Mouse (Mus musculus) intestine, embryonic 14.5 days (tissue): Measurements from ENCODE around the gene Bmp7. TPM values are rescaled to one million over a fixed set of nuclear protein-coding genes. Genes with fewer than 3 reads are reported as not detected.

Source experiments
- ATAC-seq: fragments of 200-750 bp; cut with Nextera tagmentation; replicated peaks from 2 replicates; pipeline ENCODE4 v1.8.0; 2017; ENCODE audit warnings: low read depth, moderate number of reproducible peaks, moderate TSS enrichment, moderate library complexity; ENCODE audit not compliant: low FRiP score, low TSS enrichment
- DNase-seq: peaks from one replicate; pipeline ENCODE4 v3.0.0-alpha.2; 2018; ENCODE audit warnings: low spot score
- H3K27ac ChIP-seq: fragments of 300-500 bp; sonication (generic); 2 replicates; pipeline ENCODE4 v1.5.1; 2014; ENCODE audit warnings: low read depth, mild to moderate bottlenecking, control low read depth
- H3K27me3 ChIP-seq: fragments of 300-500 bp; sonication (generic); replicated peaks from 2 replicates; pipeline ENCODE4 v1.6.1; 2014; ENCODE audit warnings: low read length, control low read depth; ENCODE audit not compliant: control insufficient read depth, insufficient read depth
- H3K36me3 ChIP-seq: fragments of 300-500 bp; sonication (generic); 2 replicates; pipeline ENCODE4 v1.6.1; 2014; ENCODE audit warnings: low read length, control low read depth; ENCODE audit not compliant: control insufficient read depth, insufficient read depth
- H3K4me1 ChIP-seq: fragments of 300-500 bp; sonication (generic); replicated peaks from 2 replicates; pipeline ENCODE4 v1.6.1; 2014; ENCODE audit warnings: low read length, control low read depth, mixed read lengths; ENCODE audit not compliant: control insufficient read depth, insufficient read depth
- H3K4me2 ChIP-seq: fragments of 300-500 bp; sonication (generic); 2 replicates; pipeline ENCODE4 v1.6.1; 2014; ENCODE audit warnings: low read length
- H3K4me3 ChIP-seq: fragments of 300-500 bp; sonication (generic); 2 replicates; pipeline ENCODE4 v1.5.1; 2014; ENCODE audit warnings: low read depth, low read length, control low read depth, mixed read lengths
- H3K9ac ChIP-seq: fragments of 300-500 bp; sonication (generic); 2 replicates; pipeline ENCODE4 v1.6.1; 2014; ENCODE audit warnings: mild to moderate bottlenecking, low read length
- H3K9me3 ChIP-seq: fragments of 300-500 bp; sonication (generic); 2 replicates; pipeline ENCODE4 v1.6.1; 2016; ENCODE audit warnings: low read length, control low read depth; ENCODE audit not compliant: control insufficient read depth
- WGBS: fragments of 180-500 bp; shearing (Covaris S2); extraction: QIAGEN DNeasy Blood & Tissue Kit; methylation state at CpG from one replicate; pipeline ENCODE4 v1.1.7; 2014; 5-methylcytosine and 5-hydroxymethylcytosine counted together
- polyA plus RNA-seq: library from polyadenylated mRNA; unstranded; fragments of >200 nt; fragmentation: Nextera tagmentation; extraction: Ambion mirVana; gene quantifications from 2 replicates; pipeline ENCODE4 v1.2.1, GENCODE M21; 2014

Bmp7 gene
- polyA plus RNA-seq, 1 experiment from 2014 or later: 20.8 TPM

DNA sequence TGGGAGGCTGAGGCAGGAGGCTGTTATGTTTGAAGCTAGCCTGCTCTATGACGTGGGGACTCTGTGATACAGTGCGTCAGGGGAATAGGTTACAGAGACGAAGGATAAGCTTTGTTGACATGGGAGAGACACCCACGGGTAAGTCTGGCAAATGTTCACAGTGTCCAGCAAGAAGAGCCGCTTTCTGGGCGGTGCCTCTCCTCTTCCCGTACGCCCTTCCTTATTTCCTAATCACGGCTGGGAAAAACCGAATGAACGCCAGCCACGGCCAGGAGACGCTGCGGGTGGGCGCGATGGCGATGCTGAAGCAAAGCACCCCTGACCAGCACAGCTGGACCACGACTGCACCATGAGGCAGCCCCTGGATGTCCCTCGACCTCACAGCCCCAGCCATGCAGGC is 77.7 kb downstream of the Bmp7 start:
- Histone ChIP-seq H3K27ac (no peak overlapping the region), H3K36me3 (no peaks in the 10 kb centered on the region), H3K9me3 (no peaks in the 10 kb centered on the region), H3K4me1 (peaks cover 13% of the 10 kb centered on the region; the same call in 1 of the 2 replicates), H3K27me3 (no peaks in the 10 kb centered on the region), H3K4me2 (peak overlapping the region; percentile 52; the same call in 1 of the 2 replicates), H3K9ac (no peak overlapping the region), H3K4me3 (no peak overlapping the region)
- WGBS: 60% methylated on average over 19 of the region's 19 CpGs
- ATAC-seq: no peak
- DNase-seq: no peak

DNA sequence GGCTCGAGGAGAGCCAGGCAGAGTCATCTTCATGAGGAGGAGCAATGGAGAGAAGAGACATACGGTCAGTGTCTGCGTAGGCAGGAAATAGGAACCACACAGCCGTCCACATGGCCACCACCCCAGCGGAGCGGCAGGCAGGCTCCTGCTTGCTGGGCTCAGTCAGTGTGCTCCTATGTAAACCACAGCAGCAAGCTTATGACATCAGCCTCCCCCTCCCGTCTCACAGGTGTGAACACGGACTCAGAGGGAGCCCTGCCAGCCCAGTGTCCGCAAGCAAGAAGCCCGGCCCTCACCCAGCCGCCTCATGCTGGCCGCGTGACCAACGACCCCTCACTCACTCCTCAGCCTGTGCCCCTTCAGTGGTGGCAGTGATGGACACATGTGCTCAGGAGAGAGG is 78.5 kb downstream of the Bmp7 start:
- DNase-seq (no peak), ATAC-seq (no peak)
- no peaks in the 10 kb centered on the region for H3K9me3 ChIP-seq
- H3K4me3 ChIP-seq: no peak overlapping the region
- H3K27ac ChIP-seq: no peak overlapping the region
- H3K4me2 ChIP-seq: no peak overlapping the region
- no peak overlapping the region for H3K9ac ChIP-seq
- no peaks in the 10 kb centered on the region for H3K27me3 ChIP-seq
- H3K36me3 ChIP-seq: no peaks in the 10 kb centered on the region
- peaks cover 6% of the 10 kb centered on the region; the same call in 1 of the 2 replicates for H3K4me1 ChIP-seq
- WGBS: 50% methylated on average over 14 of the region's 14 CpGs

DNA sequence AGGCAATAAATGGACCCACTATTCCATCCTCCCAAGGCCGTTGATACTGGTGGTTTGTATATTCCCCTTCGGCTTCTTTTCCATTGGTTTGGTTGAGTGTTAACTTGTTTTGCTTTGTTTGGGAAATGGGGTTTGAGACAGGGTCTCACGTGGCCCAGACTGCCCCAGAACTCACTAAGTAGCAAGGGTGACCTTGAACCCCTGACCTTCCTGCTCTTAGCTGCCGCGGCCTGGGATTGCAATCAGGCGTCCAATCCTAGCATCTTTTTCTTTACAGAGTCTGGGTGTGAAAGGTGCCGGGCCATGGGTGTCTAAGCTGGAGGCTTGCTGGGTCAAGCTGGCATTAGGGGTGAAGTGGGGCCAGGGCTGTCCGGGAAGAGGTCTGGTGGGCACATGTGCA is 79.5 kb downstream of the Bmp7 start:
- Histone ChIP-seq H3K27me3 (no peaks in the 10 kb centered on the region), H3K9me3 (no peaks in the 10 kb centered on the region), H3K27ac (no peak overlapping the region), H3K9ac (no peak overlapping the region), H3K36me3 (no peaks in the 10 kb centered on the region), H3K4me2 (no peak overlapping the region), H3K4me3 (no peak overlapping the region), H3K4me1 (peaks cover 8% of the 10 kb centered on the region; the same call in 1 of the 2 replicates)
- ATAC-seq (no peak), DNase-seq (no peak)
- 83% methylated on average over 8 of the region's 8 CpGs for WGBS

DNA sequence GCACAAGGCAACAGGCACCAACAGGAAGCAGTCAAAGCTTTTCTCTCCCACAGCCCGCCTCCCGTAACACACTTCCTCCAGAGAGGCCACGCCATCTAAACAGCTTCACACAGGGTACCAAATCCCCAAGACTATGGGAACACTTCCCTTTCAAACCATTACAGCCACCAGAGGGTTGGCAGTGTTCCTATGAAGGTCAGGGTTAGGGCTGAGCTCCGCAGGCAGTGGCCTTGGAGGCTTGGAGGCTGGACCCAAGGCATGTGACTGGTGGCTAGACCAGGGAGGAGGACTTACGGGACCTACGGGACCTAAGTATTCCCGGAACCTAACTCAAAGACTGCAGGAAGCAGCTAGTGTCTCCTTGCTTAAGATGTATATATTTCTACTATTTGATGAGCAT is 80.0 kb downstream of the Bmp7 start:
- Histone ChIP-seq H3K4me2 (no peak overlapping the region), H3K27ac (no peak overlapping the region), H3K9me3 (no peaks in the 10 kb centered on the region), H3K9ac (no peak overlapping the region), H3K36me3 (no peaks in the 10 kb centered on the region), H3K4me1 (peaks cover 8% of the 10 kb centered on the region; the same call in 1 of the 2 replicates), H3K27me3 (no peaks in the 10 kb centered on the region), H3K4me3 (no peak overlapping the region)
- WGBS: 92% methylated on average over 7 of the region's 7 CpGs
- ATAC-seq (no peak), DNase-seq (no peak)

DNA sequence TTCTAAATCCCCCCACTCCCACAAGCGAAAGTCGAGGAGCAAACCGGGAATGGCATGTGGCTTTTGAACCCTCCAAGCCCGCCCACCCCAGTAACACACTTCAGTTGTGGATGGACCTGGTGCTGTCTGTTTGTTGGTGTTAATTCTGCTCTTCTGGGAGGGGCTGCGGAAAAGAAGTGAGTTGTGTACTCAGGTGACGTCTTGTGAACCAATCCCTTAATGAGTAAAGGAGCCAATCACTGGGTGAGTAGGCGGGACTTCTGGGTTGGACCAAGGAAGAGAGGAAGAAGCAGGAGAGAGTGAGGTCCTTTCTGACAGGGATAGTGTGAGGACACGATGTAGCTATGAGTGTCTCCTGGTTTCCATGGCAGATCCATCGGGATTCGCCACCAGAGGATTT is 83.1 kb downstream of the Bmp7 start:
- no peak overlapping the region for H3K4me3 ChIP-seq
- ATAC-seq: peak; percentile 42; the same call in 1 of the 2 replicates

DNA sequence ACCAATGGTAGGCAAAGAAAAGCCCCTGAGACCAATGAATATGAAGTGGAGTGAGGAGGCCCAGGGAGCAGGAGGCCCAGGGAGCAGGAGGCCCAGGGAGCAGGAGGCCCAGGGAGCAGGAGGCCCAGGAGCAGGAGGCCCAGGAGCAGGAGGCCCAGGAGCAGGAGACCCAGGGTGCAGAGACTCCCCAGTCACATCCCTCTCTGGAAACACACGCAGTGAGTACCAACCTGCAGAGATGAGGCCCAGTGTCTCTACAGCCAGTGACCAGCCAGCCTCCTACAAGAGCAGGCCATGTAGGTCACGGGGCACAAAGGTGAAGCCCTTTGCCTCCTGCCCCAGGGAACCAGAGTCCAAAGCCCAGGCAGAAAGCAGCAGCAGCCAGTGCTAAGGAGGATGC is 83.6 kb downstream of the Bmp7 start:
- Histone ChIP-seq H3K36me3 (no peaks in the 10 kb centered on the region), H3K9me3 (no peaks in the 10 kb centered on the region), H3K27me3 (no peaks in the 10 kb centered on the region), H3K4me2 (no peak overlapping the region), H3K9ac (no peak overlapping the region), H3K4me3 (no peak overlapping the region), H3K27ac (no peak overlapping the region), H3K4me1 (0 out of 2 replicates have a peak, but pooled peaks cover 6% of the 10 kb centered on the region)
- WGBS: 57% methylated on average over 2 of the region's 2 CpGs
- DNase-seq: no peak
- ATAC-seq: no peak

More for the DNA sequence above, 83.1 kb downstream of the Bmp7 start:
- Histone ChIP-seq H3K4me2 (no peak overlapping the region), H3K27ac (no peak overlapping the region), H3K27me3 (no peaks in the 10 kb centered on the region), H3K36me3 (no peaks in the 10 kb centered on the region), H3K9ac (no peak overlapping the region), H3K9me3 (no peaks in the 10 kb centered on the region), H3K4me1 (0 out of 2 replicates have a peak, but pooled peaks cover 3% of the 10 kb centered on the region)
- WGBS: 52% methylated on average over 10 of the region's 10 CpGs
- DNase-seq: no peak

DNA sequence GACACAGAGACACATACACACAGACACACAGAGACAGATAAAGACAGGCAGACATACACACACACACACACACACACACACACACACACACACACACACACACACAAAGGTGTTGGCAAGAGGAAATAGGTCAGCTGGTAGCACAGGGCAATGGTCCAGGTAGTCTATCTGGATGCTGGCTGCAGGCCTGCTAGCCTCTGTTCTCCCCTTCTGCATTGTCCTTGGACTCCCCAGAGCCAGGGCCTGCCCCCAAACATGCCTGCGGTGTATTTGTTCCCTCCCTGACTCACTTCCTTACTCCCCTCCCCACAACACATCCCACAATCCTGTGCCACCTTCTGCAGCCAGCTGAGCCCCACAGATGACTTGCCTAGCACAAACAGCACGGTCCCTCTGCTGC is 86.0 kb downstream of the Bmp7 start:
- H3K36me3 ChIP-seq: no peaks in the 10 kb centered on the region
- no peak overlapping the region for H3K4me3 ChIP-seq
- no peak for ATAC-seq
- 70% methylated on average over 2 of the region's 2 CpGs for WGBS
- no peak for DNase-seq
- no peak overlapping the region for H3K27ac ChIP-seq
- no peaks in the 10 kb centered on the region for H3K27me3 ChIP-seq
- H3K4me1 ChIP-seq: peaks cover 6% of the 10 kb centered on the region; the same call in 1 of the 2 replicates
- H3K4me2 ChIP-seq: no peak overlapping the region
- no peaks in the 10 kb centered on the region for H3K9me3 ChIP-seq
- no peak overlapping the region for H3K9ac ChIP-seq

DNA sequence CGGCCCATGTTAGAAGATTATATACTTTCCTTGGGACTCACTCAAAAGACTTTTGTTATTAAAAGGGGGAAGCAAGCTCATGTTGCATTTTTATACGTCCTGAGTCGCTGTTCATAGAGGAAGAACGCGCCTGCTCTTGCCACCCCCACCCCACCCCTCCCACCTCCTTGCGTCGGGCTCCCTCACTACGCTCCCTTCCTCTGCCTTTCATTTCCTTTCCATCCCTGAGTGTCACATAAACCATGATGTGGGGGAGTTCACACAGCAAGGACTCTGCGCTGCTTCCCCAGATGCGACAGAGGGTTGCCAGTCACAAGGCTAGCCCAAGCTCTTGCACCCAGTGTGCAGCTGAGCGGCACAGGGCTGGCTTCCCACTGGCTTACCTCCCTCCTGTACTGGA is 88.3 kb downstream of the Bmp7 start:
- H3K9ac ChIP-seq: no peak overlapping the region
- peaks cover 12% of the 10 kb centered on the region; the same call in 1 of the 2 replicates for H3K4me1 ChIP-seq
- H3K36me3 ChIP-seq: no peaks in the 10 kb centered on the region
- no peak overlapping the region for H3K27ac ChIP-seq
- 56% methylated on average over 11 of the region's 11 CpGs for WGBS
- no peak for DNase-seq
- H3K9me3 ChIP-seq: no peaks in the 10 kb centered on the region
- no peak for ATAC-seq
- H3K4me2 ChIP-seq: no peak overlapping the region
- no peaks in the 10 kb centered on the region for H3K27me3 ChIP-seq
- H3K4me3 ChIP-seq: no peak overlapping the region

DNA sequence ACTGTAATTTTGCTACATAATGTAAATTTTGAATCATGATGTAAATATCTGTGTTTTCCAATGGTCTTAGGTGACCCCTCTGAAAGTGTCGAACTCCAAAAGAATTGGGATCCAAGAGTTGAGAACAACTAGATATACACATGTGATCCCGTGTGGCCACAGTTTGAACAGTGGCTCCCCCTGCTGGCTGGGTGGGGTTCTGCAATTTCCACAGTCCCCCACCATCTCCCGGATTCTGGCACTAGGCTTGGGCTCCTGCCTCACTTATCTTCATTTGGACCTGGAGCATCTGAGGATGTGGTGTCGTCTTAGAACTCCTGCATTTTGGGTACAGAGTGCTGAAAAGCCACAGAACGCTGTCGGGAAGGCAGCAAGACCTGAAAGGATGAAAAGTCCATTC is 91.9 kb downstream of the Bmp7 start:
- Histone ChIP-seq H3K27ac (no peak overlapping the region), H3K9ac (no peak overlapping the region), H3K9me3 (no peaks in the 10 kb centered on the region), H3K27me3 (no peaks in the 10 kb centered on the region), H3K4me3 (no peak overlapping the region), H3K4me2 (no peak overlapping the region), H3K4me1 (peaks cover 22% of the 10 kb centered on the region; the same call in 1 of the 2 replicates), H3K36me3 (no peaks in the 10 kb centered on the region)
- 62% methylated on average over 6 of the region's 6 CpGs for WGBS
- DNase-seq (no peak), ATAC-seq (no peak)
